Comparison of ENCODE assay signal across 17 mouse cellular contexts in genomic region chr6:139842626-139843025, GRCm38 (mm10).
"Had no signal": no experiment of that assay in that cellular context is flagged by ENCODE, and none has a peak within 500 bp of the region (broad histone marks: within the 10 kb centered on the region; RNA-seq: fewer than 3 reads in every experiment).

No protein-coding gene starts in this region.

- ATAC-seq: lung, postnatal 0 days; midbrain, embryonic 13.5 days; midbrain, embryonic 15.5 days had no signal

- H3K4me1 ChIP-seq: megakaryocyte, embryonic 14.5 days; midbrain, embryonic 13.5 days; midbrain, embryonic 15.5 days; neural tube, embryonic 12.5 days had no signal

- H3K27me3 ChIP-seq: lung, embryonic 15.5 days; megakaryocyte, embryonic 14.5 days; midbrain, embryonic 13.5 days; midbrain, embryonic 15.5 days; neural tube, embryonic 12.5 days; stomach, embryonic 15.5 days had no signal

- H3K4me2 ChIP-seq: lung, embryonic 15.5 days; midbrain, embryonic 11.5 days; midbrain, embryonic 13.5 days; midbrain, embryonic 15.5 days; neural tube, embryonic 12.5 days; stomach, embryonic 15.5 days had no signal

- H3K9ac ChIP-seq: lung, embryonic 15.5 days; midbrain, embryonic 13.5 days; midbrain, embryonic 15.5 days; neural tube, embryonic 12.5 days; stomach, embryonic 15.5 days had no signal

- DNase-seq: lung, adult 2 months; lung, postnatal 14 days; lung, postnatal 36 days; right cerebral cortex, postnatal 14 days; thymus, adult 2 months; thymus, postnatal 25 days; thymus, postnatal 4 days had no signal

- H3K27ac ChIP-seq: lung, embryonic 15.5 days; macrophage; midbrain, embryonic 13.5 days; midbrain, embryonic 15.5 days; neural tube, embryonic 12.5 days; stomach, embryonic 15.5 days; stomach, postnatal 0 days had no signal

- H3K4me3 ChIP-seq: lung, embryonic 15.5 days; megakaryocyte, embryonic 14.5 days; midbrain, embryonic 13.5 days; midbrain, embryonic 15.5 days; neural tube, embryonic 12.5 days; stomach, embryonic 15.5 days had no signal

- H3K9me3 ChIP-seq: lung, embryonic 15.5 days; midbrain, embryonic 13.5 days; midbrain, embryonic 15.5 days; neural tube, embryonic 12.5 days; stomach, embryonic 15.5 days had no signal

- H3K36me3 ChIP-seq: lung, embryonic 15.5 days; midbrain, embryonic 13.5 days; midbrain, embryonic 15.5 days; neural tube, embryonic 12.5 days; stomach, embryonic 15.5 days had no signal
